Mouse (Mus musculus) limb, embryonic 11.5 days (tissue): Measurements from ENCODE around the gene Ift81. TPM values are rescaled to one million over a fixed set of nuclear protein-coding genes. Genes with fewer than 3 reads are reported as not detected.

Experiments
- ATAC-seq: fragments of 200-750 bp; cut with Nextera tagmentation; 2 replicates; pipeline ENCODE4 v1.8.0; 2017; ENCODE audit warnings: low read depth; ENCODE audit not compliant: insufficient number of reproducible peaks, low FRiP score, low TSS enrichment
- DNase-seq: peaks from one replicate; pipeline ENCODE4 v3.0.0-alpha.2; 2015; ENCODE audit warnings: low spot score
- H3K27ac ChIP-seq: fragments of 300-500 bp; sonication (generic); replicated peaks from 2 replicates; pipeline ENCODE4 v1.5.1; 2014; ENCODE audit warnings: low read depth, mild to moderate bottlenecking, low read length
- H3K27me3 ChIP-seq: fragments of 300-500 bp; sonication (generic); 2 replicates; pipeline ENCODE4 v1.6.1; 2014; ENCODE audit warnings: mild to moderate bottlenecking, low read length, mixed read lengths; ENCODE audit not compliant: control insufficient read depth, insufficient read depth
- H3K36me3 ChIP-seq: fragments of 300-500 bp; sonication (generic); 2 replicates; pipeline ENCODE4 v1.6.1; 2014; ENCODE audit warnings: mild to moderate bottlenecking, low read length, moderate library complexity, mixed read lengths; ENCODE audit not compliant: control insufficient read depth, insufficient read depth
- H3K4me1 ChIP-seq: fragments of 300-500 bp; sonication (generic); 2 replicates; pipeline ENCODE4 v1.6.1; 2014; ENCODE audit warnings: low read length, mixed read lengths; ENCODE audit not compliant: control insufficient read depth, insufficient read depth
- H3K4me2 ChIP-seq: fragments of 300-500 bp; sonication (generic); 2 replicates; pipeline ENCODE4 v1.6.1; 2014; ENCODE audit warnings: low read depth, mild to moderate bottlenecking, moderate library complexity; ENCODE audit not compliant: severe bottlenecking
- H3K4me3 ChIP-seq: fragments of 300-500 bp; sonication (generic); 2 replicates; pipeline ENCODE4 v1.5.1; 2014; ENCODE audit warnings: low read depth, low read length
- H3K9ac ChIP-seq: fragments of 300-500 bp; sonication (generic); 2 replicates; pipeline ENCODE4 v1.6.1; 2014; ENCODE audit warnings: mild to moderate bottlenecking, low read length
- H3K9me3 ChIP-seq: fragments of 300-500 bp; sonication (generic); 2 replicates; pipeline ENCODE4 v1.6.1; 2016; ENCODE audit warnings: low read length; ENCODE audit not compliant: control insufficient read depth
- WGBS: fragments of 180-500 bp; shearing (Covaris S2); extraction: QIAGEN DNeasy Blood & Tissue Kit; methylation state at CpG from one replicate; pipeline ENCODE4 v1.1.7; 2014; 5-methylcytosine and 5-hydroxymethylcytosine counted together
- polyA plus RNA-seq: library from polyadenylated mRNA; unstranded; fragments of >200 nt; fragmentation: Nextera tagmentation; extraction: Ambion mirVana; gene quantifications from 2 replicates; pipeline ENCODE4 v1.2.1, GENCODE M21; 2014

Gene Ift81
- polyA plus RNA-seq, 1 experiment from 2014 or later, result 39.6 TPM

- no peak overlapping the region for H3K4me3 ChIP-seq
- H3K4me1 ChIP-seq, result 0 out of 2 replicates have a peak, but pooled peaks cover 3% of the 10 kb centered on the region
- no peaks in the 10 kb centered on the region for H3K27me3 ChIP-seq
- no peak overlapping the region for H3K9ac ChIP-seq
- H3K27ac ChIP-seq, result no peak overlapping the region
- 88% methylated on average over 8 of the region's 8 CpGs for WGBS
- no peaks in the 10 kb centered on the region for H3K9me3 ChIP-seq
- DNase-seq (no peak), ATAC-seq (no peak)
- H3K36me3 ChIP-seq, result no peaks in the 10 kb centered on the region
- no peak overlapping the region for H3K4me2 ChIP-seq
Observed at GRCm38 (mm10) chr5:122533884-122534283, 80.4 kb downstream of the Ift81 start.

- H3K9ac ChIP-seq, result no peak overlapping the region
- DNase-seq, result no peak
- H3K4me2 ChIP-seq, result no peak overlapping the region
- H3K4me1 ChIP-seq, result peaks cover 22% of the 10 kb centered on the region; the same call in 1 of the 2 replicates
- no peak overlapping the region for H3K4me3 ChIP-seq
- no peaks in the 10 kb centered on the region for H3K36me3 ChIP-seq
- ATAC-seq, result no peak
- no peaks in the 10 kb centered on the region for H3K9me3 ChIP-seq
- 85% methylated on average over 9 of the region's 9 CpGs for WGBS
- H3K27me3 ChIP-seq, result no peaks in the 10 kb centered on the region
- no peak overlapping the region for H3K27ac ChIP-seq
Observed at GRCm38 (mm10) chr5:122529913-122530604, 84.3 kb downstream of the Ift81 start.

- peaks cover 22% of the 10 kb centered on the region; the same call in 1 of the 2 replicates for H3K4me1 ChIP-seq
- DNase-seq (no peak), ATAC-seq (no peak)
- H3K27me3 ChIP-seq, result no peaks in the 10 kb centered on the region
- no peaks in the 10 kb centered on the region for H3K36me3 ChIP-seq
- H3K4me2 ChIP-seq, result no peak overlapping the region
- no peak overlapping the region for H3K9ac ChIP-seq
- H3K9me3 ChIP-seq, result no peaks in the 10 kb centered on the region
- H3K27ac ChIP-seq, result 0 out of 2 replicates have a peak overlapping the region, but pooled peaks have one; percentile 9
- H3K4me3 ChIP-seq, result no peak overlapping the region
- WGBS, result 65% methylated on average over 3 of the region's 3 CpGs
Observed at GRCm38 (mm10) chr5:122529316-122529715, 85.0 kb downstream of the Ift81 start.

- Histone ChIP-seq H3K4me2 (no peak overlapping the region), H3K27ac (peak overlapping the region; percentile 65; the same call in 1 of the 2 replicates), H3K27me3 (no peaks in the 10 kb centered on the region), H3K4me1 (peaks cover 22% of the 10 kb centered on the region; the same call in 1 of the 2 replicates), H3K4me3 (no peak overlapping the region), H3K9me3 (no peaks in the 10 kb centered on the region), H3K36me3 (no peaks in the 10 kb centered on the region), H3K9ac (no peak overlapping the region)
- ATAC-seq (no peak), DNase-seq (no peak)
- WGBS, result 75% methylated on average over 3 of the region's 3 CpGs
Observed at GRCm38 (mm10) chr5:122528591-122528990, 85.7 kb downstream of the Ift81 start.

GRCm38 (mm10) chr5:122527761-122528160, 86.6 kb downstream of the Ift81 start:
- Histone ChIP-seq H3K4me1 (peaks cover 22% of the 10 kb centered on the region; the same call in 1 of the 2 replicates), H3K9me3 (no peaks in the 10 kb centered on the region), H3K4me3 (no peak overlapping the region), H3K36me3 (no peaks in the 10 kb centered on the region), H3K27me3 (no peaks in the 10 kb centered on the region), H3K27ac (peak overlapping the region; percentile 65), H3K4me2 (peak overlapping the region; percentile 31; the same call in 1 of the 2 replicates), H3K9ac (peak overlapping the region; percentile 27; the same call in 1 of the 2 replicates)
- 24% methylated on average over 11 of the region's 11 CpGs for WGBS
- ATAC-seq, result 0 out of 2 replicates have a peak, but pooled peaks have one; percentile 62
- peak; percentile 67 for DNase-seq

- H3K36me3 ChIP-seq, result no peaks in the 10 kb centered on the region
- no peak overlapping the region for H3K4me3 ChIP-seq
- WGBS, result 72% methylated on average over 15 of the region's 15 CpGs
- no peak for DNase-seq
- peak overlapping the region; percentile 65 for H3K27ac ChIP-seq
- peaks cover 22% of the 10 kb centered on the region; the same call in 1 of the 2 replicates for H3K4me1 ChIP-seq
- no peaks in the 10 kb centered on the region for H3K27me3 ChIP-seq
- H3K9me3 ChIP-seq, result no peaks in the 10 kb centered on the region
- ATAC-seq, result no peak
- H3K9ac ChIP-seq, result peak overlapping the region; percentile 18; the same call in 1 of the 2 replicates
- H3K4me2 ChIP-seq, result peak overlapping the region; percentile 31; the same call in 1 of the 2 replicates
Observed at GRCm38 (mm10) chr5:122526878-122527730, 87.2 kb downstream of the Ift81 start.

- no peak overlapping the region for H3K4me3 ChIP-seq
- H3K27ac ChIP-seq, result no peak overlapping the region
- ATAC-seq (no peak), DNase-seq (no peak)
- H3K9me3 ChIP-seq, result no peaks in the 10 kb centered on the region
- no peak overlapping the region for H3K4me2 ChIP-seq
- H3K27me3 ChIP-seq, result no peaks in the 10 kb centered on the region
- no peaks in the 10 kb centered on the region for H3K36me3 ChIP-seq
- 95% methylated on average over 9 of the region's 9 CpGs for WGBS
- peaks cover 22% of the 10 kb centered on the region; the same call in 1 of the 2 replicates for H3K4me1 ChIP-seq
- H3K9ac ChIP-seq, result no peak overlapping the region
Observed at GRCm38 (mm10) chr5:122526405-122526804, 87.9 kb downstream of the Ift81 start.

GRCm38 (mm10) chr5:122525238-122525931, 88.9 kb downstream of the Ift81 start:
- H3K9ac ChIP-seq, result no peak overlapping the region
- H3K4me1 ChIP-seq, result peaks cover 22% of the 10 kb centered on the region; the same call in 1 of the 2 replicates
- no peaks in the 10 kb centered on the region for H3K9me3 ChIP-seq
- ATAC-seq (no peak), DNase-seq (no peak)
- WGBS, result 80% methylated on average over 14 of the region's 14 CpGs
- H3K27ac ChIP-seq, result no peak overlapping the region
- no peak overlapping the region for H3K4me2 ChIP-seq
- H3K27me3 ChIP-seq, result no peaks in the 10 kb centered on the region
- no peaks in the 10 kb centered on the region for H3K36me3 ChIP-seq
- H3K4me3 ChIP-seq, result no peak overlapping the region
